Mouse (Mus musculus) midbrain, embryonic 11.5 days (tissue): ENCODE results near the gene Agk. TPM values are rescaled to one million over a fixed set of nuclear protein-coding genes. Genes with fewer than 3 reads are reported as not detected.

Source experiments
- ATAC-seq: fragments of 200-750 bp; cut with Nextera tagmentation; 2 replicates; pipeline ENCODE4 v1.8.0; 2017; ENCODE audit warnings: moderate TSS enrichment, moderate library complexity; ENCODE audit not compliant: low FRiP score
- DNase-seq: peaks from one replicate; pipeline ENCODE4 v3.0.0; 2015; ENCODE audit warnings: low spot score; ENCODE audit errors: missing footprints
- H3K27ac ChIP-seq: fragments of 300-500 bp; sonication (generic); 2 replicates; pipeline ENCODE4 v1.5.1; 2014; ENCODE audit warnings: low read depth, low read length
- H3K27me3 ChIP-seq: fragments of 300-500 bp; sonication (generic); 2 replicates; pipeline ENCODE4 v1.6.1; 2014; ENCODE audit warnings: mild to moderate bottlenecking, low read length, moderate library complexity, mixed read lengths; ENCODE audit not compliant: control insufficient read depth, insufficient read depth
- H3K36me3 ChIP-seq: fragments of 300-500 bp; sonication (generic); 2 replicates; pipeline ENCODE4 v1.6.1; 2014; ENCODE audit warnings: mild to moderate bottlenecking, low read length, moderate library complexity, mixed read lengths; ENCODE audit not compliant: control insufficient read depth, insufficient read depth
- H3K4me1 ChIP-seq: fragments of 300-500 bp; sonication (generic); 2 replicates; pipeline ENCODE4 v1.6.1; 2014; ENCODE audit warnings: low read length; ENCODE audit not compliant: control insufficient read depth, insufficient read depth
- H3K4me2 ChIP-seq: fragments of 300-500 bp; sonication (generic); 2 replicates; pipeline ENCODE4 v1.6.1; 2014; ENCODE audit warnings: mild to moderate bottlenecking, moderate library complexity
- H3K4me3 ChIP-seq: fragments of 300-500 bp; sonication (generic); 2 replicates; pipeline ENCODE4 v1.5.1; 2014; ENCODE audit warnings: low read depth, low read length
- H3K9ac ChIP-seq: fragments of 300-500 bp; sonication (generic); 2 replicates; pipeline ENCODE4 v1.6.1; 2014; ENCODE audit warnings: low read length
- H3K9me3 ChIP-seq: fragments of 300-500 bp; sonication (generic); 2 replicates; pipeline ENCODE4 v1.6.1; 2016; ENCODE audit warnings: low read length; ENCODE audit not compliant: control insufficient read depth
- WGBS: fragments of 180-500 bp; shearing (Covaris S2); extraction: QIAGEN DNeasy Blood & Tissue Kit; methylation state at CpG from one replicate; pipeline ENCODE4 v1.1.7; 2014; 5-methylcytosine and 5-hydroxymethylcytosine counted together
- polyA plus RNA-seq: library from polyadenylated mRNA; unstranded; fragments of >200 nt; fragmentation: Nextera tagmentation; extraction: Ambion mirVana; gene quantifications from 2 replicates; pipeline ENCODE4 v1.2.1, GENCODE M21; 2014

The Agk gene
- polyA plus RNA-seq, 1 experiment from 2014 or later, result 39.4 TPM

DNA sequence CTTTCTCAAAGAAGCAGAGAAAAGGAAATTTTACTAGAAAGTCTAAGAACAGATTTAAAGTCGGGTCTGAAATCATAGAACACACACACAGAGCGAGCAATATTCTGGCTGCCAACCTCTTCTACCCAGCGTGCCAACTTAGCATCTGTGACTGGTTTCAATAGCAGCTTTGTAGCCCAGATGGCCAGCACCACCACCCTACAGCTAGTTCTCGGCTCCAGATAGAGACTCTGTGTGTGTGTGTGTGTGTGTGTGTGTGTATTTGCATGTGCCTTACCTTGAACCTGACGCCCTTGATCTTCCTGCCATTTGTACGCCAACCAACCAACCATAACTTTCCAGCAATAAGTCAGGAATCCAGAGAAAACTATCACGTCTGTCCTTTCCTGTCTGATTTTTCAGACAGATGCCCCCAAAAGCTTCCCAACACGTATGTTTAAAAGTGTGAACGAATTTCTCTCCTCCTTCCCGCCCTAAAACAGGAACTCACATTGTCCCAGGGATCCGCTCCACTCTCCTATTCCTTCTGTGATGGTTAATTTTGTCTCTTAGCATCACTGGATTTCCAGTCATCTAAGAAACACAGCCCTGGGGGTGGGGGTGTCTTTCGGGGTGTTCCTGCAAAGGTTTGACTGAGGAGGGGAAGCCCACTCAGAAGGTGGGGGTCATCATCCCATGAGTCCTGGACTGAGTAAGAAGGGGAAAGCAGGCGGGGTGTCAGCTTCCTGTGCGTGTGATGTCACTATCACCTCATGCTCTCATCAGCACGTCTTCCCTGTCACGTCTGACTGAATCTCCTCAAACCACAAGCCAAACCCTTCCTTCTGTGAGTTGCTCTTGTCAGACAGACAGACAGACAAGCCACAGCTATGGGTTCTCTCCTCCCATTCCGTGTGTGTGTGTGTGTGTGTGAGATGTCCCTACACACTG is 107.6 kb downstream of the Agk start:
- WGBS, result 88% methylated on average over 17 of the region's 17 CpGs
- no peak overlapping the region for H3K27ac ChIP-seq
- no peak for DNase-seq
- no peak overlapping the region for H3K9ac ChIP-seq
- H3K4me3 ChIP-seq, result no peak overlapping the region
- H3K36me3 ChIP-seq, result no peaks in the 10 kb centered on the region
- no peaks in the 10 kb centered on the region for H3K9me3 ChIP-seq
- H3K4me2 ChIP-seq, result no peak overlapping the region
- H3K27me3 ChIP-seq, result no peaks in the 10 kb centered on the region
- no peak for ATAC-seq
- peaks cover 8% of the 10 kb centered on the region; the same call in 1 of the 2 replicates for H3K4me1 ChIP-seq

DNA sequence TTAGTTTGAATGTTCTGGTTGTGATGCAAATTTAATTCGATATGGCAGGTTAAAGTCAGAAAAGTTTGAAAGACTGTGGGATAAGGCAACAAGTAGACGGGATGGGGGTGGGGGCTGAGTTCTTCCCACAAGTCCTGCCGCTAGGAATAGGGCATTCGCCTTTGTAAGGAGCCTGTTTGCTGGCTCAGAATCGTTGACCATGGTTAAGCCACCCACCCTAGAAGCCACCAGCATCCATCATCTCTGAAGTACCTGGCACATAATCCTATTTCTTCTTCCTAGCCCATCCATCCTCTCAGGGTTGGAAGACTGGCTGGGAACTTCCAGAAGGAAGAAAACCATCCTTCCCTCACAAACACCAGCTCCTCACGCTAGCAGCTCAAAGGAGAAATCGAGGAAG is 109.7 kb downstream of the Agk start:
- DNase-seq (no peak), ATAC-seq (no peak)
- H3K9ac ChIP-seq, result peak overlapping the region; percentile 91
- no peaks in the 10 kb centered on the region for H3K9me3 ChIP-seq
- H3K27ac ChIP-seq, result 0 out of 2 replicates have a peak overlapping the region, but pooled peaks have one; percentile 73
- H3K27me3 ChIP-seq, result no peaks in the 10 kb centered on the region
- H3K36me3 ChIP-seq, result no peaks in the 10 kb centered on the region
- H3K4me3 ChIP-seq, result peak overlapping the region; percentile 76
- 8% methylated on average over 7 of the region's 7 CpGs for WGBS
- peak overlapping the region; percentile 84 for H3K4me2 ChIP-seq
- peaks cover 8% of the 10 kb centered on the region; the same call in 1 of the 2 replicates for H3K4me1 ChIP-seq

DNA sequence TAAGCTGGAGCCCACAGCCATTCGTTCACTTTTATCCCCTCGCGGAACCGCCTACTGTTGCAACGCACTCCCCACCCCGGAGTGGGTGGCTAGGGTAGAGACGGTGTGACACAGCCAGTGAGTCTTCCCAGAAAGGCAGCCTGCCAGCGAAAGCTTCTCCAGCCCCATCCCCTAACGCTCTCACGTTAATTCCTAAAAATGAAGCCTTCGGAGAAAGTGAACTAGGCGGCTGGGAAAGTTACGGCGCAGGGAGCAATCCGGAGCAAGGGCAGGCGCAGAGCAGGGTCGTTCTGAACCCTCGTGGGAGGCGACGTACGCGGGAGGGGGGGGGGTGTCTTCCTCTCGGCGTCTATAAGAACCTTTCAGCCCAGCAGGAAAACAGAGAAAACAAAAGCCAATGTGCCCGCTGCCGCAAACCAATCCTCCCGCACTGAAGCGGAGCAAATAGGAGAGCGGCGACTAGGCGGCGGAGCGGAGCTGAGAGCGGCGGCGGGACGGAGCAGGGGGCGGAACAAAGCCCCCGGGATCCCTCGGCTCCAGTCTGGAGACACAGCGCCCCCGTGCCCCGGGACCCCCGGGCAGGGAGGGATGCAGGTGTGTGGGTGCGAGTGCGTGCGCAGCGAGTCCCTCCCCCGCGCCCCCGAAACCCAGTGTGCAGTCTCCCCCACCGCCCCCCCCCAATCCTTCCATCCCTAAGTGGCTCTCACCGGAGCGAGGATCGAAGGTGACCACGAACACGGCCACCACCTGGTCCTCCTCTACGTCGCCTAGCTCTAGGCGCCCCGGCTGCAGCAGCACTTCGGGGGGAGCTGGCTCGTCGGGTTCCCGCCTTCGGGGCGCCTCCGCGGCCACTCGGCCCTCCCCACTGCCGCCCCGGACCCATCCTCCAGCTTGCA is 110.4 kb downstream of the Agk start:
- H3K27me3 ChIP-seq, result no peaks in the 10 kb centered on the region
- H3K27ac ChIP-seq, result peak overlapping the region; percentile 73
- no peaks in the 10 kb centered on the region for H3K9me3 ChIP-seq
- no peaks in the 10 kb centered on the region for H3K36me3 ChIP-seq
- peak; percentile 96 for DNase-seq
- peak overlapping the region; percentile 84 for H3K4me2 ChIP-seq
- peak overlapping the region; percentile 76 for H3K4me3 ChIP-seq
- H3K4me1 ChIP-seq, result peaks cover 8% of the 10 kb centered on the region; the same call in 1 of the 2 replicates
- ATAC-seq, result peak; percentile 82
- WGBS, result under 1% methylated on average over 64 of the region's 72 CpGs
- H3K9ac ChIP-seq, result peak overlapping the region; percentile 91

DNA sequence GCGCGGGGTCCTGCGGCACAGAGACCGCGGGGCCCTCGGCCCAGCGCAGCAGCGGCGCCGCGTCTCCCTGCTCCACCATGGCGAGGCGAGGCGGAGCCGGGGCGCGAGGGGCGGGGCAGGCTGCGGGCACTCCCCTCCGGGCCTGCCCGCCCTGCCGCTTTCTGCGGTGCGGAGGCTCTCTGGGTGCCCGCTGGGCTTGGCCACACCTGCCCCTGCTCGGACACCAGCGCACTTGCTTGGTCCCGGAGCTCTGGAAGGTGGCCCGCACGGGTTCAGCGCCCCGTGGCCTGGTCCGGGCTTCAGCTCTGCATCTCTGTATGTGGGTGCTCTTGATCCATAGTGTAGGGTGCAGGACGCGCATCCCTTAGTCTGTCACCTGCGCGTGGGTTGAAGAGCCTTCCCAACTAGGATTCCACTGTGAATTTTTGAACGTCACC is 111.1 kb downstream of the Agk start, which contains the start of gene E330009J07Rik:
TSS of gene E330009J07Rik (minus strand) at position 89 of the 437 bp plus-strand sequence.
- peak; percentile 93 for ATAC-seq
- Histone ChIP-seq H3K4me3 (peak within 1 kb of the TSS; percentile 76), H3K27me3 (no peaks in the 10 kb centered on the region), H3K9me3 (no peaks in the 10 kb centered on the region), H3K9ac (peak within 1 kb of the TSS; percentile 91), H3K4me1 (peaks cover 8% of the 10 kb centered on the region; the same call in 1 of the 2 replicates), H3K36me3 (no peaks in the 10 kb centered on the region), H3K27ac (peak within 1 kb of the TSS; percentile 73), H3K4me2 (peak within 1 kb of the TSS; percentile 84)
- DNase-seq, result peak; percentile 97
- WGBS, result 1% methylated on average over 33 of the region's 38 CpGs

DNA sequence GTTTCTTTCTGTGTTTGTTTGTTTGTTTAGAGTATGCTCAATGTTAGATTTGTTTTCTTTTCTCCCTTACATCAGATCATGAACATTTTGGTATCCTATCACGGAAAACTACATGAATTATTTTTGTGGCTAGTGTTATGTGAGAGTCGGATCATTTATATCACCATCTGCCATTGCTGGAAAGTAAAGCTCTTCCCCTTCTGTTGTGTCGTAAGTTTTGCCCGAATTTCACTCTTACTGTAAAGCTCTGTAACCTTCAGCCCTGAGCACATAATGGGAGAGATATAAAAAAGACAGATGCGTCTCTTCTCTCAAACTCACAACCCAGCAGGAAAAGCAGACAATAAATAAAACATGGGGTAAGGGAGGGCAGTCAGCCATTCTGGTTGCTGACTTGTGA is 114.0 kb downstream of the Agk start, which contains the start of gene Wee2:
TSS of gene Wee2 (plus strand) at position 153 of the 400 bp plus-strand sequence.
- H3K27ac ChIP-seq, result no peak within 1 kb of the TSS

DNA sequence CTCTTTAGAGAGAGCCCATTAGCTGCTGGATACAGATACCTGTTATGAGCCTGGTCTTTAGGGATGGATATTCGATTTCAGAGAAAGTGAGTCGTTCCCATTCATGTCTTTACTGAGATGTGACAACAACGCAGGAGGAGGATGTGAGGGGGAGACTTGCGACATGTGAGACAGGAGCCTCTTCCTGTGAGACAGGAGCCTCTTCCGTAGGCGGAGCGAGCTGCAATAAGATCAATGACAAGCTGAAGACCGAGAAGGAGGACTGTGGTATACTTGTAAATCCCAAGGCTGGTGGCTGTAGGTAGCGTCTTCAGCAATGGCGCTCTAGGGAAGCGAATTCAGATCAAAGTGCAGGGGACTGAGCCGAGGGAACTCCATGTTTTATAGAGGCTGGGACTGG is 114.8 kb downstream of the Agk start:
- Histone ChIP-seq H3K36me3 (no peaks in the 10 kb centered on the region), H3K4me3 (no peak overlapping the region), H3K4me2 (no peak overlapping the region), H3K27me3 (no peaks in the 10 kb centered on the region), H3K27ac (no peak overlapping the region), H3K4me1 (peaks cover 3% of the 10 kb centered on the region; the same call in 1 of the 2 replicates), H3K9ac (no peak overlapping the region), H3K9me3 (no peaks in the 10 kb centered on the region)
- DNase-seq (no peak), ATAC-seq (no peak)
- 48% methylated on average over 12 of the region's 12 CpGs for WGBS

More for the DNA sequence above, 114.0 kb downstream of the Agk start, which contains the start of gene Wee2:
- Histone ChIP-seq H3K4me2 (no peak within 1 kb of the TSS), H3K27me3 (no peaks in the 10 kb centered on the region), H3K9me3 (no peaks in the 10 kb centered on the region), H3K4me3 (no peak within 1 kb of the TSS), H3K4me1 (peaks cover 8% of the 10 kb centered on the region; the same call in 1 of the 2 replicates), H3K9ac (no peak within 1 kb of the TSS), H3K36me3 (no peaks in the 10 kb centered on the region)
- no peak for ATAC-seq
- DNase-seq, result no peak
- 81% methylated on average over 5 of the region's 5 CpGs for WGBS

DNA sequence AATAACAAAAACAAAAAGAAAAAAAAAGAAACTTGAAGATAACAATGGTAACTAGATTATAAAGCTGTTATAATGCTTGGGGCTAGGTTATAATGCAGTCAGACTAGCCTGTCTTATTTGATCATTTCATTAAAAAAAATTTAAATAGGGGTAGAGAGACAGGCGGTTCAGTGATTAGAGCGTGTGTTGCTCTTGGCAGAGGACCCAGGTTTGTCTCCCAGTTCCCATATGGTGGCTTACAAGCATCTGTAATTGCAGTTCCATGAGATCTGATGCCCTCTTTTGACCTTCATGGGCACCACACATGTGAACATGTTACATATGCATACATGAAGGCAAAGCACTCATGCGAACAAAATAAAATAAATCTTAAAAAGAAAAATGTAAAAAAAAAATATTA is 116.3 kb downstream of the Agk start:
- no peaks in the 10 kb centered on the region for H3K4me1 ChIP-seq
- no peaks in the 10 kb centered on the region for H3K27me3 ChIP-seq
- DNase-seq, result no peak
- H3K27ac ChIP-seq, result no peak overlapping the region
- no peaks in the 10 kb centered on the region for H3K9me3 ChIP-seq
- ATAC-seq, result no peak
- H3K4me2 ChIP-seq, result no peak overlapping the region
- no peak overlapping the region for H3K4me3 ChIP-seq
- no peak overlapping the region for H3K9ac ChIP-seq
- WGBS, result 90% methylated on average over 3 of the region's 3 CpGs
- no peaks in the 10 kb centered on the region for H3K36me3 ChIP-seq

DNA sequence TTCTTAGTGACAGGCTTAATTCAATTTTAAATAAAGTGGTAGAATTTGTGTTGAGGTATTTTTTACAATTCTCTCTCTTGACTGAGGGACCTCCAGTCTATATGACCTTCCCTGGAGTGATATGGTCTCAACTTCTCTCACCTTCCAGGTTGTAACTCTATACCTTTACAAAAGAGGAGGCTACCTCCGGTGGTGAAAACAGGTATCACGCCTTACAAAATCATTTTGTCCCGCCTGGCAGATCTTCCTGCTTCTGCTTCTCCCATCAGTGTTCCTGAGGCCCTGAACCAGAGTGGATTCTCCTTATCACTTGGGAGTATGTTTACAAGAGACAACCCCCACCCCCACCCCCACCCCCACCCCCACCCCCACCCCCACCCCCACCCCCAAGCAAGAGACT is 116.8 kb downstream of the Agk start:
- ATAC-seq, result no peak
- 44% methylated on average over 3 of the region's 3 CpGs for WGBS
- no peaks in the 10 kb centered on the region for H3K27me3 ChIP-seq
- H3K4me3 ChIP-seq, result no peak overlapping the region
- H3K4me2 ChIP-seq, result no peak overlapping the region
- H3K36me3 ChIP-seq, result no peaks in the 10 kb centered on the region
- no peaks in the 10 kb centered on the region for H3K9me3 ChIP-seq
- no peak overlapping the region for H3K9ac ChIP-seq
- H3K4me1 ChIP-seq, result no peaks in the 10 kb centered on the region
- H3K27ac ChIP-seq, result no peak overlapping the region
- DNase-seq, result no peak
